Mouse (Mus musculus) kidney, postnatal 0 days (tissue): ENCODE data around the gene Edem2. TPM values are rescaled to one million over a fixed set of nuclear protein-coding genes. Genes with fewer than 3 reads are reported as not detected.

ENCODE experiments used
- ATAC-seq: fragments of 200-750 bp; cut with Nextera tagmentation; replicated peaks from 2 replicates; pipeline ENCODE4 v1.8.0; 2017; ENCODE audit warnings: low read depth, moderate number of reproducible peaks, moderate TSS enrichment, moderate library complexity; ENCODE audit not compliant: low FRiP score
- DNase-seq: peaks from one replicate; pipeline ENCODE4 v3.0.0-alpha.2; 2016; ENCODE audit warnings: low spot score
- H3K27ac ChIP-seq: fragments of 300-500 bp; sonication (generic); 2 replicates; pipeline ENCODE4 v1.5.1; 2014; ENCODE audit warnings: mild to moderate bottlenecking
- H3K27me3 ChIP-seq: fragments of 300-500 bp; sonication (generic); 2 replicates; pipeline ENCODE4 v1.6.1; 2014; ENCODE audit warnings: low read length, mixed read lengths; ENCODE audit not compliant: insufficient read depth
- H3K36me3 ChIP-seq: fragments of 300-500 bp; sonication (generic); 2 replicates; pipeline ENCODE4 v1.6.1; 2014; ENCODE audit warnings: low read length, mixed read lengths; ENCODE audit not compliant: insufficient read depth
- H3K4me1 ChIP-seq: fragments of 300-500 bp; sonication (generic); replicated peaks from 2 replicates; pipeline ENCODE4 v1.6.1; 2014; ENCODE audit warnings: antibody characterized with exemption, low read length, mixed read lengths; ENCODE audit not compliant: insufficient read depth
- H3K4me2 ChIP-seq: fragments of 300-500 bp; sonication (generic); 2 replicates; pipeline ENCODE4 v1.6.1; 2014; ENCODE audit warnings: mild to moderate bottlenecking, low read length, moderate library complexity, mixed read lengths
- H3K4me3 ChIP-seq: fragments of 300-500 bp; sonication (generic); replicated peaks from 2 replicates; pipeline ENCODE4 v1.5.1; 2014; ENCODE audit warnings: low read depth, low read length
- H3K9ac ChIP-seq: fragments of 300-500 bp; sonication (generic); 2 replicates; pipeline ENCODE4 v1.6.1; 2014; ENCODE audit warnings: low read depth, low read length
- H3K9me3 ChIP-seq: fragments of 300-500 bp; sonication (generic); replicated peaks from 2 replicates; pipeline ENCODE4 v1.6.1; 2016; ENCODE audit warnings: low read length, inconsistent platforms, mixed read lengths
- CTCF ChIP-seq: IDR thresholded peaks from 2 replicates; pipeline ENCODE4 v1.5.1; 2016; ENCODE audit warnings: antibody characterized with exemption, low read depth, mild to moderate bottlenecking, moderate library complexity
- WGBS: fragments of 180-500 bp; shearing (Covaris S2); extraction: QIAGEN DNeasy Blood & Tissue Kit; methylation state at CpG from one replicate; pipeline ENCODE4 v1.1.7; 2014; 5-methylcytosine and 5-hydroxymethylcytosine counted together
- polyA plus RNA-seq: library from polyadenylated mRNA; unstranded; fragments of >200 nt; fragmentation: Nextera tagmentation; extraction: Ambion mirVana; gene quantifications from 2 replicates; pipeline ENCODE4 v1.2.1, GENCODE M21; 2015

The Edem2 gene
- 36.4 and 38.1 TPM in 2 replicates for polyA plus RNA-seq

DNA sequence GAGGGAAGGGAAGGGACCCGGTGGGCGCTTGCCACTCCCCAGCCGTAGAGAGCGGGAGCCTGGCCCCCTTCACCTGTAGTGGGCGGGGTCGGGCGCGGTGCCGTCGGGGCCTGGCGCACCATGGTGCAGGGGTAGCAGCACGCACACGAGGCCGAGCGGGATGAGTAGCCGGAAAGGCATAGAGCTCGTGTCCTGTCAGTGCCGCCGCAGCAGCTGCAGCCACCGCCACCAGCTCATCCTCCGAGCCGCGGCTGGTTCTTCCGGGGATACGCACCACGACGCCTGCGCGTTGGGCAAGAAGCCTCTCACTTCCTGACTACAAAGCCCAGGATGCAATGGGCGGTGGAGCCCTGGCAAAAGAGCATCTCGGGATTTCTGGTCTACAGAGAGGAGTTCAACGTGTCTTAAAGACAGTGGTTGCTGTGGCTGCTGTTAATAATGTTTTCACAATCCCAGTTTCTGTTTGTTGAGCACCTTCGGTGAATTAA lies at the start of gene Edem2:
TSS of gene Edem2 (minus strand) at position 318 of the 488 bp plus-strand sequence.
- WGBS: under 1% methylated on average over 33 of the region's 33 CpGs
- peak within 1 kb of the TSS; percentile 86 for H3K4me3 ChIP-seq
- ATAC-seq: peak; percentile 82

DNA sequence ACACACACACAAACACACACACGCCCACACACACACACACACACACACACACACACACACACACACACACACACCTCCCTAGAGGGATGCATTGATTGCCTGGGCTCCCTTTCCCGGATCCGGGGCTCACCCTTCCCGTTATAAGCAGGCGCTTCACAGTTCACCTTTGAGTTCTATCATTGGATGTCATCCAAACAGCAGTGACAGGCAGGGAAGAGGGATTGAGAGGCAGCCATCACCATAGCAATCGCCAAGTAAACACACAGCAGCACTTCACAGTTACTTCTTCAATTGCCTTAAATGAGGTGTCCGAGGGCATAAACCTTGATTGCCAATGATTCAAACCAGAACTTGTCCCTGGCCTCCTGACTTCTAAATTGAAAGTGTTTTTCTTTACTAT lies 49.8 kb upstream of the Edem2 start:
- Histone ChIP-seq H3K9me3 (no peaks in the 10 kb centered on the region), H3K36me3 (no peaks in the 10 kb centered on the region), H3K27ac (no peak overlapping the region), H3K4me1 (0 out of 2 replicates have a peak, but pooled peaks cover 4% of the 10 kb centered on the region), H3K4me3 (no peak overlapping the region), H3K9ac (no peak overlapping the region), H3K4me2 (no peak overlapping the region), H3K27me3 (peaks cover 9% of the 10 kb centered on the region)
- ATAC-seq (no peak), DNase-seq (no peak)
- no peak for TF ChIP-seq CTCF
- 32% methylated on average over 7 of the region's 7 CpGs for WGBS

More for the DNA sequence above, at the start of gene Edem2:
- Histone ChIP-seq H3K4me2 (peak within 1 kb of the TSS; percentile 87), H3K4me1 (peaks cover 4% of the 10 kb centered on the region; the same call in 1 of the 2 replicates), H3K9me3 (no peaks in the 10 kb centered on the region), H3K36me3 (no peaks in the 10 kb centered on the region), H3K27me3 (no peaks in the 10 kb centered on the region), H3K9ac (peak within 1 kb of the TSS; percentile 64), H3K27ac (no peak within 1 kb of the TSS)
- DNase-seq: peak; percentile 96
- TF ChIP-seq CTCF: no peak

DNA sequence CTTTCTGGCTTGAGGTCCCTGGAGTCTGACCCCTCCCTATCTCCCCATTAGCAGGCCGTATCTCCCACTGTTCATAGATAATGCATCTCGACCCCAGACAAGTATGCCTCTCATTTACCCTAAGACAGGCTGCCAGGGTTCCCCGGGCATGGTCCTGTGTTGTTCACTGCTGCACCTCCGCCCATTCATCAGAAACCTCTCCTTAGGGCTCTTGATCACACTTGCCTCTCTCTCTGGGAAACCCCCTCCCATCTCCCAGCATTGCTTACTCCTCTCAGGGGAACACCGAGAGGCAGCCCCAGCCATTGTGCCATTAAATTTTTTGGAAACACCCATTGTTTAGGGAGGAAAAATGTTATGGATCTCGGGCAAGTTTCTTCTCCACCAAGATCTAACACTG lies 48.7 kb upstream of the Edem2 start:
- no peak for TF ChIP-seq CTCF
- peaks cover 15% of the 10 kb centered on the region for H3K27me3 ChIP-seq
- 77% methylated on average over 6 of the region's 6 CpGs for WGBS

DNA sequence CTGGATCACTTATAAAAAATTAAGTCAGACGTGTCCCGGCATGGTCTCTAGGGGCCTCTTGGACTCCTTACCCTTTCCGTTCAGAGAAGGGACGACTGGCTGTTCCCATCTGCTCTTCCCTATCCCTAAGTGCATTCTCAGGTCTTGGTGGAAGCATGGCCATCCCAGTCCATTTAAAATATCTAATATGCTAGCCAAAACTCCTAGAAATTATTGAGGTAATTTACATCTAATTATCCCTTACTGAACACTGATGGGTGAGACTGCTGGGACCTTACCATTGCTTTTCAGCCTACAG lies 48.4 kb upstream of the Edem2 start:
- peaks cover 15% of the 10 kb centered on the region for H3K27me3 ChIP-seq

More for the DNA sequence above, 48.7 kb upstream of the Edem2 start:
- no peak for ATAC-seq
- no peak overlapping the region for H3K4me3 ChIP-seq
- no peak overlapping the region for H3K27ac ChIP-seq
- no peak overlapping the region for H3K9ac ChIP-seq
- DNase-seq: no peak
- no peak overlapping the region for H3K4me2 ChIP-seq
- H3K9me3 ChIP-seq: no peaks in the 10 kb centered on the region
- H3K4me1 ChIP-seq: 0 out of 2 replicates have a peak, but pooled peaks cover 4% of the 10 kb centered on the region
- no peaks in the 10 kb centered on the region for H3K36me3 ChIP-seq

DNA sequence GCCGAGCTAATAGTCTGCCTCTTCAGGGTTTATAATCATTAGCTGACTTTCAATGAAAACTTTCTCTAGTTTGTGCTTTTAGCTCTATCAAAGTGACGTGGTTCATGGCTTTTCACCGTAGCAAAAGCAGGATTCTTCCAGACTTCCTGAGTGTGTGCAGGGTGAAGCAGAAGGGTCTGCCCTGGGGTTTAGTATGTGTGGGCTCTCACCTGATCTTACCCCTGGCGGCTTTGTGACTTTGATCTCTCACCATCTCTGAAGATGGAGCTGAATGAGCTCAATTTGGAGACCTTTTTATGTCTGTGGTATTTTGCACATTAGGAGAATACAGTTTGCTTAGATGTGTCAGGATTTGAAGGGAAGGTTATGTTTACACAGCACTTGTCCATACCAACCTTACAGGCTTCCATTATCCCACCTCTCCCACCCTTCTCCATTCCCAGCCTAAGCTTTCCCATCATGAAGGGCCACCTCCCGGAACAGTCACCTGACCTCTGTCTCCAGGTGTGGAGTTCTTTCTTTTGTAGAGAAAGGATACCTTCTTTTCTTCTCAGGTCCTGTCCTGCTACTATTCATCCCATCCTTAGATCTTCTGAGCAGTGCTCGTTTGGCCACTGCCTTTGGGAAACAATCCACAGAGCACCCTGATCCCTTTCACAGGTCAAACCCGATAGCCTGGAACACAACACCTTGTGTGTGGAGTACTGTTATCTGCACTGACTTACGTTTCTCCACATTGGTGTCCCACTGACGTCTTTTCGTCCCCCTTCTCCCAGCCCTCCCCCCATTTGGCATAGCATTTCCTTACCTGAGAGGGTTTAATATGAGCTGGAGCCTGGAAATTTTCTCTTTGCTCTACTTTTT lies 47.8 kb upstream of the Edem2 start:
- no peak for TF ChIP-seq CTCF
- DNase-seq (no peak), ATAC-seq (no peak)
- peaks cover 15% of the 10 kb centered on the region for H3K27me3 ChIP-seq
- H3K27ac ChIP-seq: no peak overlapping the region
- 0 out of 2 replicates have a peak, but pooled peaks cover 4% of the 10 kb centered on the region for H3K4me1 ChIP-seq
- no peaks in the 10 kb centered on the region for H3K36me3 ChIP-seq
- WGBS: 63% methylated on average over 10 of the region's 10 CpGs
- no peak overlapping the region for H3K4me3 ChIP-seq
- no peak overlapping the region for H3K9ac ChIP-seq
- H3K4me2 ChIP-seq: no peak overlapping the region
- no peaks in the 10 kb centered on the region for H3K9me3 ChIP-seq

More for the DNA sequence above, 48.4 kb upstream of the Edem2 start:
- DNase-seq (no peak), ATAC-seq (no peak)
- 73% methylated on average over 4 of the region's 4 CpGs for WGBS
- TF ChIP-seq CTCF: no peak
- Histone ChIP-seq H3K4me2 (no peak overlapping the region), H3K36me3 (no peaks in the 10 kb centered on the region), H3K4me1 (0 out of 2 replicates have a peak, but pooled peaks cover 4% of the 10 kb centered on the region), H3K4me3 (no peak overlapping the region), H3K9me3 (no peaks in the 10 kb centered on the region), H3K9ac (no peak overlapping the region), H3K27ac (no peak overlapping the region)

DNA sequence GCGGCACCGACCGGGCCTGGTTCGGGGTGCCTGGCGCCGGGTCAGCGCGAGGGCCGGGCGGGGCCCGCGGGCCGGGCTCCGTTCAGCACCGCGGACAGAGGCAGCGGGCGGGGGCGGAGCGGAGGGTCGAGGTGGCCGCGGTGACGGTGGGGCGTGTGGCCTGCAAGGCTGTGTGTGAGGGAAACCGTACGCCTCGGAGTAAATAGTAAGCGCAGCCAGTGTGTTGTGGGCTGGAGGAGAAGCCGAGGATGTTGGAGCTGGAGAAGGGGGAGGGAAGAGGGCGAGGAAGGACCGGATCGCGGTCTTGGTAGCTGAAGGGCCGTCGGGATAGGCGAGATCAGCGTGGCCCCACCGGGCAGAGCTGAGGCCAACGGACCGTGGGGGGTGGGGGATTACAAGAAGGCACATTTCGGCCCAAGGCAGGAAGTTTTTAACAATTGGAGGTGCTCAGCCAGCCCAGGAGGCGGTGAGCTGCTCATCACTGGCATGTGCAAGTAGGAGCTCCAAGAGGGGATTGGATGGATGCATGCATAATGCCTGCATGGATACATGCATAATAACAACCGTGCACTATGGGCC lies 46.5 kb upstream of the Edem2 start:
- 0 out of 2 replicates have a peak, but pooled peaks cover 4% of the 10 kb centered on the region for H3K4me1 ChIP-seq
- no peak overlapping the region for H3K27ac ChIP-seq
- TF ChIP-seq CTCF: no peak
- ATAC-seq: peak; percentile 66; the same call in 1 of the 2 replicates
- H3K4me2 ChIP-seq: peak overlapping the region; percentile 94
- peak overlapping the region; percentile 41 for H3K4me3 ChIP-seq
- H3K27me3 ChIP-seq: peaks cover 15% of the 10 kb centered on the region
- WGBS: under 1% methylated on average over 44 of the region's 44 CpGs
- H3K9me3 ChIP-seq: no peaks in the 10 kb centered on the region
- peak; percentile 76 for DNase-seq
- no peaks in the 10 kb centered on the region for H3K36me3 ChIP-seq
- no peak overlapping the region for H3K9ac ChIP-seq
